Mouse (Mus musculus): ENCODE results near the gene Il1rapl1. TPM values are rescaled to one million over a fixed set of nuclear protein-coding genes. Genes with fewer than 3 reads are reported as not detected.
"Not testable (repeated sequence)": the region's sequence is repeated elsewhere in the genome, so short reads cannot be mapped to it uniquely, and the experiment has no call there.

The Il1rapl1 gene
- polyA plus RNA-seq, 1 experiment from 2014 or later: 0.18 TPM

- TF ChIP-seq CTCF (IDR thresholded peaks at IDR 0.05; ENCODE audit: low read depth): no peak
- Histone ChIP-seq H3K9ac (no peak overlapping the region), H3K36me3 (ENCODE audit: insufficient read depth) (no peaks in the 10 kb centered on the region), H3K4me3 (ENCODE audit: low read depth, low read length) (no peak overlapping the region), H3K27ac (ENCODE audit: low read depth) (no peak overlapping the region), H3K9me3 (ENCODE audit: low read depth, low read length) (no peaks in the 10 kb centered on the region), H3K27me3 (ENCODE audit: insufficient read depth, low read length) (no peaks in the 10 kb centered on the region), H3K4me2 (no peak overlapping the region), H3K4me1 (ENCODE audit: insufficient read depth) (no peaks in the 10 kb centered on the region)
- DNase-seq (no peak), ATAC-seq (ENCODE audit: insufficient read depth) (no peak)
- 88% methylated on average over 1 of the region's 1 CpGs for WGBS
These were observed 451.6 kb downstream of the Il1rapl1 start for GRCm38 (mm10) chrX:87663856-87664255.

- TF ChIP-seq CTCF (IDR thresholded peaks at IDR 0.05; ENCODE audit: low read depth): peak; percentile 19; the same call in 1 of the 2 replicates
- Histone ChIP-seq H3K4me1 (ENCODE audit: insufficient read depth) (no peaks in the 10 kb centered on the region), H3K27me3 (ENCODE audit: insufficient read depth, low read length) (no peaks in the 10 kb centered on the region), H3K27ac (ENCODE audit: low read depth) (no peak overlapping the region), H3K9ac (no peak overlapping the region), H3K9me3 (ENCODE audit: low read depth, low read length) (no peaks in the 10 kb centered on the region), H3K4me2 (no peak overlapping the region), H3K36me3 (ENCODE audit: insufficient read depth) (no peaks in the 10 kb centered on the region), H3K4me3 (ENCODE audit: low read depth, low read length) (no peak overlapping the region)
- WGBS: 27% methylated on average over 2 of the region's 2 CpGs
- peak; percentile 33 for DNase-seq
- no peak for ATAC-seq (ENCODE audit: insufficient read depth)
These were observed 459.8 kb downstream of the Il1rapl1 start for GRCm38 (mm10) chrX:87655644-87656043.

GRCm38 (mm10) chrX:87600914-87601313 is 514.5 kb downstream of the Il1rapl1 start:
- H3K36me3 ChIP-seq (ENCODE audit: insufficient read depth): no peaks in the 10 kb centered on the region
- DNase-seq: peak; percentile 32
- no peak overlapping the region for H3K27ac ChIP-seq (ENCODE audit: low read depth)
- no peak overlapping the region for H3K9ac ChIP-seq
- no peaks in the 10 kb centered on the region for H3K4me1 ChIP-seq (ENCODE audit: insufficient read depth)
- H3K4me2 ChIP-seq: no peak overlapping the region
- TF ChIP-seq CTCF (IDR thresholded peaks at IDR 0.05; ENCODE audit: low read depth): no peak
- no peaks in the 10 kb centered on the region for H3K27me3 ChIP-seq (ENCODE audit: insufficient read depth, low read length)
- H3K4me3 ChIP-seq (ENCODE audit: low read depth, low read length): no peak overlapping the region
- H3K9me3 ChIP-seq (ENCODE audit: low read depth, low read length): no peaks in the 10 kb centered on the region
- no peak for ATAC-seq (ENCODE audit: insufficient read depth)

GRCm38 (mm10) chrX:87507997-87508396 is 607.4 kb downstream of the Il1rapl1 start:
- no peak overlapping the region for H3K9ac ChIP-seq
- H3K9me3 ChIP-seq (ENCODE audit: low read depth, low read length): no peaks in the 10 kb centered on the region
- ATAC-seq (ENCODE audit: insufficient read depth) (no peak), DNase-seq (no peak)
- no peak overlapping the region for H3K27ac ChIP-seq (ENCODE audit: low read depth)
- H3K27me3 ChIP-seq (ENCODE audit: insufficient read depth, low read length): no peaks in the 10 kb centered on the region
- no peak overlapping the region for H3K4me3 ChIP-seq (ENCODE audit: low read depth, low read length)
- no peak for TF ChIP-seq CTCF (IDR thresholded peaks at IDR 0.05; ENCODE audit: low read depth)
- no peak overlapping the region for H3K4me2 ChIP-seq
- no peaks in the 10 kb centered on the region for H3K36me3 ChIP-seq (ENCODE audit: insufficient read depth)
- no peaks in the 10 kb centered on the region for H3K4me1 ChIP-seq (ENCODE audit: insufficient read depth)

- Histone ChIP-seq H3K27me3 (ENCODE audit: insufficient read depth, low read length) (no peaks in the 10 kb centered on the region), H3K4me3 (ENCODE audit: low read depth, low read length) (no peak overlapping the region), H3K36me3 (ENCODE audit: insufficient read depth) (no peaks in the 10 kb centered on the region), H3K9ac (no peak overlapping the region), H3K4me1 (ENCODE audit: insufficient read depth) (no peaks in the 10 kb centered on the region), H3K9me3 (ENCODE audit: low read depth, low read length) (no peaks in the 10 kb centered on the region), H3K27ac (ENCODE audit: low read depth) (no peak overlapping the region), H3K4me2 (no peak overlapping the region)
- 67% methylated on average over 5 of the region's 5 CpGs for WGBS
- ATAC-seq (ENCODE audit: insufficient read depth): no peak
- TF ChIP-seq CTCF (IDR thresholded peaks at IDR 0.05; ENCODE audit: low read depth): no peak
- DNase-seq: no peak
These were observed 612.8 kb downstream of the Il1rapl1 start for GRCm38 (mm10) chrX:87502604-87503003.

- 67% methylated on average over 1 of the region's 1 CpGs for WGBS
- ATAC-seq (ENCODE audit: insufficient read depth): no peak
- Histone ChIP-seq H3K4me2 (no peak overlapping the region), H3K27me3 (ENCODE audit: insufficient read depth, low read length) (no peaks in the 10 kb centered on the region), H3K9me3 (ENCODE audit: low read depth, low read length) (no peaks in the 10 kb centered on the region), H3K9ac (no peak overlapping the region), H3K4me1 (ENCODE audit: insufficient read depth) (no peaks in the 10 kb centered on the region), H3K27ac (ENCODE audit: low read depth) (no peak overlapping the region), H3K4me3 (ENCODE audit: low read depth, low read length) (no peak overlapping the region), H3K36me3 (ENCODE audit: insufficient read depth) (no peaks in the 10 kb centered on the region)
- no peak for TF ChIP-seq CTCF (IDR thresholded peaks at IDR 0.05; ENCODE audit: low read depth)
- DNase-seq: no peak
These were observed 632.0 kb downstream of the Il1rapl1 start for GRCm38 (mm10) chrX:87483416-87483815.

GRCm38 (mm10) chrX:87238191-87238590 is 877.3 kb downstream of the Il1rapl1 start:
- H3K4me2 ChIP-seq; H3K9me3 ChIP-seq (ENCODE audit: low read depth, low read length); H3K9ac ChIP-seq; H3K36me3 ChIP-seq (ENCODE audit: insufficient read depth); H3K27me3 ChIP-seq (ENCODE audit: insufficient read depth, low read length); ATAC-seq (ENCODE audit: insufficient read depth); H3K4me3 ChIP-seq (ENCODE audit: low read depth, low read length); H3K4me1 ChIP-seq (ENCODE audit: insufficient read depth); H3K27ac ChIP-seq (ENCODE audit: low read depth): not testable (repeated sequence)
- peak; percentile 87 for DNase-seq
- 72% methylated on average over 11 of the region's 11 CpGs for WGBS

- Histone ChIP-seq H3K27me3 (ENCODE audit: insufficient read depth, low read length) (no peaks in the 10 kb centered on the region), H3K27ac (ENCODE audit: low read depth) (no peak overlapping the region), H3K36me3 (ENCODE audit: insufficient read depth) (no peaks in the 10 kb centered on the region), H3K4me1 (ENCODE audit: insufficient read depth) (no peaks in the 10 kb centered on the region), H3K9me3 (ENCODE audit: low read depth, low read length) (no peaks in the 10 kb centered on the region), H3K4me2 (no peak overlapping the region), H3K4me3 (ENCODE audit: low read depth, low read length) (no peak overlapping the region), H3K9ac (no peak overlapping the region)
- peak; percentile 1 for DNase-seq
- no peak for ATAC-seq (ENCODE audit: insufficient read depth)
- no peak for TF ChIP-seq CTCF (IDR thresholded peaks at IDR 0.05; ENCODE audit: low read depth)
These were observed 890.2 kb downstream of the Il1rapl1 start for GRCm38 (mm10) chrX:87225280-87225679.

Measured in lung, embryonic 14.5 days (tissue).